Mouse (Mus musculus): ENCODE data around the gene Carf. TPM values are rescaled to one million over a fixed set of nuclear protein-coding genes. Genes with fewer than 3 reads are reported as not detected.
"Not testable (repeated sequence)": the region's sequence is repeated elsewhere in the genome, so short reads cannot be mapped to it uniquely, and the experiment has no call there.

The Carf gene
- polyA plus RNA-seq, 1 experiment = 18.3 TPM

DNA sequence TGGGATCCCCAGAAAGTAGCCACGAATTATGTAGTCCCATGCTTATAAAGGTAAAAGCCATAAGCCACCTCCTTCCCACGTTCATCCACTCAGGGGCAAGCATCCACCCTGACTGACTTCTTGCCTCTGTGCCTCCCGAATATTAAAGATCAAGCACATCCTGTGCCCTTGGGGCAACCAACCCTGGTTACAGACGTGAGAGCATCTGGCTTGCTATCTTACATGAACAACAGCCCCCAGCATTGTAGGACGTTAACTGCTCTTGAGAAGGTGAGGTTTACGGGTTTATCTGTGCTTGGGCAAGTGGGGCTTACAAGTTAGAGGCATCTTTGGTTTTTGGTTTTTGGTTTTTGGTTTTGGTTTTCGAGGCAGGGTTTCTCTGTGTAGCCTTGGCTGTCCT lies 58.6 kb downstream of the Carf start:
- no peak overlapping the region for H3K27ac ChIP-seq (ENCODE audit: control insufficient read depth, insufficient read depth, low read depth, low read length)
- H3K27me3 ChIP-seq (ENCODE audit: control insufficient read depth, insufficient read depth, low read length) = no peaks in the 10 kb centered on the region
- H3K4me1 ChIP-seq (ENCODE audit: control insufficient read depth, insufficient read depth, low read length) = no peaks in the 10 kb centered on the region
- no peak overlapping the region for H3K4me3 ChIP-seq (ENCODE audit: control insufficient read depth, low read depth, low read length)
- H3K36me3 ChIP-seq (ENCODE audit: control insufficient read depth, insufficient read depth, low read length) = no peaks in the 10 kb centered on the region
- no peak for TF ChIP-seq POLR2A (IDR thresholded peaks at IDR 0.05; ENCODE audit: control insufficient read depth, low read depth, low read length)
- no peak for TF ChIP-seq CTCF (IDR thresholded peaks at IDR 0.05; ENCODE audit: control insufficient read depth, insufficient read depth, insufficient replicate concordance, low read depth, low read length)

DNA sequence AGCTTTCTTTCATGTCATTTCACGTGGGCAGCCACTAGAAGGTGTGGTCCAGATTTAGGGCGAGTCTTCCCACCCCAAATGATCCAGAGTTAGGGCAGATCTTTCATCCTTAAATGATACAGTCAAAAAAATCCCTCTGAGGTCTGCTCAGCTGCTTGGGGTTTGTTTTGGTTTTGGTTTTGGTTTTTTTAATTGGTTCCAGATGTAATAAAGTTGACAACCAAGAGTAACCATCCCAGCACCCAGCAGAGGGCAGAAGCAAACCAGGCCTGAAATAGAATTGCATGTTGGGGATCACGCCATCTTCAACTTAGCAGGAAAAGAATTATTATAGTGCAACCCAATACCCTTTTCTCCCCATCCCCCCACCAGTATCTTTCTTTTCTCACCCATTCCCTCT lies 60.4 kb downstream of the Carf start:
- no peaks in the 10 kb centered on the region for H3K36me3 ChIP-seq (ENCODE audit: control insufficient read depth, insufficient read depth, low read length)
- no peaks in the 10 kb centered on the region for H3K27me3 ChIP-seq (ENCODE audit: control insufficient read depth, insufficient read depth, low read length)

DNA sequence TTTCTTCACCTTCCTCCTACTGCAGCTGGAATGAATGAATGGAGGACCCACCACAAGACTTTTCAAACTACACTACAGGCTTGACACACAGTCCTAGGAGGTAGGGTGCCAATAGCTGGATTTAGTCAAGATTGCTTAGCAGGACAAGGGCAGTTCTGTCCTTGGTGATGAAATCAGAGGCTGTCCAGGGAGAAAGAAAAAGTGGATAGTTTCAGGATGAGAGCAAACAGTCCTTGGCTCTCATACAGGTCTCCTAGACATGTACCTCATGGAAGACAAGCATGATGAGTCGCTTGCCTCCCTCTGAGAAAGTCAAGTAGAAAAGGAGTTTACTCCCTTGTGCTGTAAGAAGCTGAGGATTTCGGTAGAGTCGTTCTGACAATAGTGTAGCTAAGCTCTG lies 65.6 kb downstream of the Carf start:
- Histone ChIP-seq H3K4me3 (ENCODE audit: control insufficient read depth, low read depth, low read length) (no peak overlapping the region), H3K36me3 (ENCODE audit: control insufficient read depth, insufficient read depth, low read length) (no peaks in the 10 kb centered on the region), H3K27me3 (ENCODE audit: control insufficient read depth, insufficient read depth, low read length) (no peaks in the 10 kb centered on the region), H3K27ac (ENCODE audit: control insufficient read depth, insufficient read depth, low read depth, low read length) (no peak overlapping the region), H3K4me1 (ENCODE audit: control insufficient read depth, insufficient read depth, low read length) (no peaks in the 10 kb centered on the region)
- TF ChIP-seq POLR2A (IDR thresholded peaks at IDR 0.05; ENCODE audit: control insufficient read depth, low read depth, low read length) (no peak), CTCF (IDR thresholded peaks at IDR 0.05; ENCODE audit: control insufficient read depth, insufficient read depth, insufficient replicate concordance, low read depth, low read length) (no peak)

More for the DNA sequence above, 60.4 kb downstream of the Carf start:
- no peak for TF ChIP-seq POLR2A (IDR thresholded peaks at IDR 0.05; ENCODE audit: control insufficient read depth, low read depth, low read length)
- TF ChIP-seq CTCF (IDR thresholded peaks at IDR 0.05; ENCODE audit: control insufficient read depth, insufficient read depth, insufficient replicate concordance, low read depth, low read length) = no peak
- H3K4me1 ChIP-seq (ENCODE audit: control insufficient read depth, insufficient read depth, low read length) = no peaks in the 10 kb centered on the region
- no peak overlapping the region; the same call in 1 of the 2 replicates for H3K4me3 ChIP-seq (ENCODE audit: control insufficient read depth, low read depth, low read length)
- no peak overlapping the region for H3K27ac ChIP-seq (ENCODE audit: control insufficient read depth, insufficient read depth, low read depth, low read length)

DNA sequence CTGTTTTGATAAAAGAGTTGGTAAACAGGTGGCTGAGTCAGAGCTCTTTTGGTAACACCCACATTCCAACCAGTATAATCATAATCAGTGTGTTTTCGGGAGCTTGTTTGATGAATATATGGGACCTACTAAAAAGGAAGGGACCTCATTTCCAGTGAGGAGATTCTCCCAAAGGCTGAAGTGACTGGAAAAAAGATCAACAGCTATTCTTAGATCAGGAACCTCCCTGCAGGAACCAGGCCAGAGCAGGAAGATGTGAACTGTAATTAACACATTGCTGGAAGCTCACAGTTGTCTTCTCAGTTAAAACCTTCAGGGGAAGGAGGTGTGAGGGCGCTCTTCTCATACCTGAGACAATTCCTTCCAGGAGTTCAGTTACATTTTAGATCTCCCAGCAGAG lies 71.6 kb downstream of the Carf start:
- Histone ChIP-seq H3K4me1 (ENCODE audit: control insufficient read depth, insufficient read depth, low read length) (no peaks in the 10 kb centered on the region), H3K27ac (ENCODE audit: control insufficient read depth, insufficient read depth, low read depth, low read length) (no peak overlapping the region), H3K4me3 (ENCODE audit: control insufficient read depth, low read depth, low read length) (no peak overlapping the region), H3K36me3 (ENCODE audit: control insufficient read depth, insufficient read depth, low read length) (no peaks in the 10 kb centered on the region), H3K27me3 (ENCODE audit: control insufficient read depth, insufficient read depth, low read length) (no peaks in the 10 kb centered on the region)
- TF ChIP-seq POLR2A (IDR thresholded peaks at IDR 0.05; ENCODE audit: control insufficient read depth, low read depth, low read length) (no peak), CTCF (IDR thresholded peaks at IDR 0.05; ENCODE audit: control insufficient read depth, insufficient read depth, insufficient replicate concordance, low read depth, low read length) (no peak)

DNA sequence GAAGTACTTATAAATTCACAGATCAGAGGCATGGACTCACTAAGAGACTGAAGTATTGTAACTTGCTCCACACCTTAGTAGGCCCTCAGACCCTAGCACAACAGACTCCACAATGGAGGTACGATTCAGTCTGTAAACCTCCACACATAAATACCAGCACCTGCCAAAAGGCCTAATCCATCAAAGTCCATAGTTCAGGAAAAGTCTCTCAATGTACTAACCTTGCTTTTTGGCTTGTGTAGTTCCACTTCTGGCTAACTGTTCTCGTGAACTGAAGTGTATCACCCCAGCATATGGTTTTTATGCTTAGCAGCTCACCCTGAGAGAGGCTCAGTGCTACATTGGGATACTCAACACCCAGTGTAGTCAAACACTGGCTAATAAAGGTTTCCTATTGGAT lies 72.2 kb downstream of the Carf start:
- no peak for TF ChIP-seq CTCF (IDR thresholded peaks at IDR 0.05; ENCODE audit: control insufficient read depth, insufficient read depth, insufficient replicate concordance, low read depth, low read length)
- TF ChIP-seq POLR2A (IDR thresholded peaks at IDR 0.05; ENCODE audit: control insufficient read depth, low read depth, low read length) = no peak
- H3K36me3 ChIP-seq (ENCODE audit: control insufficient read depth, insufficient read depth, low read length) = no peaks in the 10 kb centered on the region
- H3K27ac ChIP-seq (ENCODE audit: control insufficient read depth, insufficient read depth, low read depth, low read length) = no peak overlapping the region
- H3K4me1 ChIP-seq (ENCODE audit: control insufficient read depth, insufficient read depth, low read length) = no peaks in the 10 kb centered on the region
- H3K27me3 ChIP-seq (ENCODE audit: control insufficient read depth, insufficient read depth, low read length) = no peaks in the 10 kb centered on the region
- H3K4me3 ChIP-seq (ENCODE audit: control insufficient read depth, low read depth, low read length) = no peak overlapping the region

DNA sequence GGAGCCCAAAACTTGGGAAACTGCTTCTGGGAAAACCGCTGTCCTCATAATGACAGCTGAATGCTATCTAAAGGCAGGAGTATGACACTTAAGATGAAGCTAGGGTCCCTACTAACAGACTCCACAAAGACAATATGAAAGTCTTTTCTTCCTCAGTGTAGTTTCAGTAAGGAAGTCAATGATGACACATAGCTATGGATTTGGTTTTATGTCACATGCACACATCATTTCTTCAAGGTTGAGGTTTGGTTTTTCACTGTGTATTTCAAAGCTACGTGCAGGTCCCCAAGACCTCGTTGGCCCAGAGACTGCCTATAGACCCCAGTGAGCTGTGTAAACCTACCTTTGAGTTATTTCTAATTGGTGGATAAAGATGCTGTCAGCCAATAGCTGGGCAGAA lies 75.1 kb downstream of the Carf start:
- no peaks in the 10 kb centered on the region for H3K36me3 ChIP-seq (ENCODE audit: control insufficient read depth, insufficient read depth, low read length)
- no peaks in the 10 kb centered on the region for H3K4me1 ChIP-seq (ENCODE audit: control insufficient read depth, insufficient read depth, low read length)
- H3K27ac ChIP-seq (ENCODE audit: control insufficient read depth, insufficient read depth, low read depth, low read length) = no peak overlapping the region
- no peak overlapping the region for H3K4me3 ChIP-seq (ENCODE audit: control insufficient read depth, low read depth, low read length)
- no peaks in the 10 kb centered on the region for H3K27me3 ChIP-seq (ENCODE audit: control insufficient read depth, insufficient read depth, low read length)
- TF ChIP-seq POLR2A (IDR thresholded peaks at IDR 0.05; ENCODE audit: control insufficient read depth, low read depth, low read length) = no peak
- no peak for TF ChIP-seq CTCF (IDR thresholded peaks at IDR 0.05; ENCODE audit: control insufficient read depth, insufficient read depth, insufficient replicate concordance, low read depth, low read length)

DNA sequence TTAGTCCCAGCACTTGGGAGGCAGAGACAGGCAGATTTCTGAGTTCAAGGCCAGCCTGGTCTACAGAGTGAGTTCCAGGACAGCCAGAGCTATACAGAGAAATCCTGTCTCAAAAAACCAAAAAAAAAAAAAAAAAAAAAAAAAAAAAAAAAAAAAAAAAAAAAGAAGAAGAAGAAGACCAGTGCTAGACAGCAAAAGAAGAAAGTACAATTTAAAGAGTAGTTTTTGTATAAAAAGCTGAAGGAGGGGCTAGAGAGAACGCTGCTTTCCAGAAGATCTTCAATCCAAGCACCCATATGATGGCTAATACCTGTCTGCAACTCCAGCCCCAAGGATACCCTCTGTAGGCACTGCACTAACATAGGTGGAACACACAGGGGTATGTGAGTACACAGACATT lies 79.8 kb downstream of the Carf start:
- H3K36me3 ChIP-seq (ENCODE audit: control insufficient read depth, insufficient read depth, low read length); H3K27me3 ChIP-seq (ENCODE audit: control insufficient read depth, insufficient read depth, low read length); H3K27ac ChIP-seq (ENCODE audit: control insufficient read depth, insufficient read depth, low read depth, low read length); H3K4me1 ChIP-seq (ENCODE audit: control insufficient read depth, insufficient read depth, low read length); H3K4me3 ChIP-seq (ENCODE audit: control insufficient read depth, low read depth, low read length): not testable (repeated sequence)

DNA sequence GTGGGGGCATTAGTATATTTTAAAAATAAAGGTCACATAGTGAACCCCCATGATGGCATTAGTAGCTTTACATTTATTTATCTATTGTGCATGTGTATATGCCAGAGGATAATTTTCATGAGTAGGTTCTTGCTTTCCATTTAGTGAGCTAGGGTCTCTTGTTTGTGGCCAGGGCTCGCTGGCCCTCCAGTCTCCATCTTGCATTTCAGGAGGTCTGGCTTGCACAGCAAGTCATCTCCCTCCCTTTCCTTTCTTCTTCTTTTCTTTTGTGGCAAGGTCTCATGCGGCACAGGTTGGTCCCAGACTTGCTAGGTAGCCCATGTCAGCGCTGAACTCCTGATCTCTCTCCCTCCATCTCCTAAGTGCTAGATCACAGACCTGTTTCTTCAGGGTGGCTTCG lies 81.3 kb downstream of the Carf start:
- Histone ChIP-seq H3K36me3 (ENCODE audit: control insufficient read depth, insufficient read depth, low read length) (no peaks in the 10 kb centered on the region), H3K27ac (ENCODE audit: control insufficient read depth, insufficient read depth, low read depth, low read length) (peak overlapping the region; percentile 21; the same call in 1 of the 2 replicates), H3K27me3 (ENCODE audit: control insufficient read depth, insufficient read depth, low read length) (no peaks in the 10 kb centered on the region), H3K4me1 (ENCODE audit: control insufficient read depth, insufficient read depth, low read length) (peaks cover 9% of the 10 kb centered on the region), H3K4me3 (ENCODE audit: control insufficient read depth, low read depth, low read length) (peak overlapping the region; percentile 32)
- TF ChIP-seq POLR2A (IDR thresholded peaks at IDR 0.05; ENCODE audit: control insufficient read depth, low read depth, low read length) (no peak), CTCF (IDR thresholded peaks at IDR 0.05; ENCODE audit: control insufficient read depth, insufficient read depth, insufficient replicate concordance, low read depth, low read length) (no peak)
